Mouse (Mus musculus): ENCODE measurements at regions not wholly inside any gene's neighbourhood (a gene's known extent, or its start where the extent isn't known, plus 50 kb on each side); places are given as distances from the start of the nearest gene placed in this dataset.
A peak's percentile ranks its signal among the peaks of the same experiment; 100 is the strongest.

- 0 out of 2 replicates have a peak overlapping the region, but pooled peaks have one; percentile 1 for H3K9ac ChIP-seq
- H3K9me3 ChIP-seq (replicated peaks), result no peaks in the 10 kb centered on the region
- peaks cover 23% of the 10 kb centered on the region for H3K4me1 ChIP-seq
- peaks cover 14% of the 10 kb centered on the region for H3K27me3 ChIP-seq
- no peaks in the 10 kb centered on the region for H3K36me3 ChIP-seq
- H3K4me3 ChIP-seq, result peak overlapping the region; percentile 31
- WGBS, result 14% methylated on average over 9 of the region's 9 CpGs
- peak overlapping the region; percentile 66 for H3K4me2 ChIP-seq (replicated peaks)
- no peak overlapping the region for H3K27ac ChIP-seq
- ATAC-seq (ENCODE audit: low FRiP score), result no peak
Measured at GRCm38 (mm10) chr10:117571891-117572573, 57.3 kb upstream of the Cpm start.

- ATAC-seq (ENCODE audit: low FRiP score), result no peak; the same call in 1 of the 2 replicates
- Histone ChIP-seq H3K4me1 (peaks cover 23% of the 10 kb centered on the region), H3K9ac (0 out of 2 replicates have a peak overlapping the region, but pooled peaks have one; percentile 1), H3K4me2 (replicated peaks) (peak overlapping the region; percentile 66), H3K36me3 (no peaks in the 10 kb centered on the region), H3K4me3 (peak overlapping the region; percentile 31), H3K9me3 (replicated peaks) (no peaks in the 10 kb centered on the region), H3K27ac (no peak overlapping the region), H3K27me3 (peaks cover 14% of the 10 kb centered on the region)
- under 1% methylated on average over 27 of the region's 27 CpGs for WGBS
Measured at GRCm38 (mm10) chr10:117570971-117571861, 58.1 kb upstream of the Cpm start.

GRCm38 (mm10) chr10:117570091-117570970 is 59.0 kb upstream of the Cpm start:
- no peak overlapping the region for H3K9ac ChIP-seq
- WGBS, result 60% methylated on average over 8 of the region's 8 CpGs

GRCm38 (mm10) chr10:117569301-117570079 is 59.8 kb upstream of the Cpm start:
- no peak overlapping the region for H3K4me3 ChIP-seq
- WGBS, result 79% methylated on average over 11 of the region's 11 CpGs
- H3K4me1 ChIP-seq, result peaks cover 21% of the 10 kb centered on the region
- H3K4me2 ChIP-seq (replicated peaks), result no peak overlapping the region
- no peaks in the 10 kb centered on the region for H3K36me3 ChIP-seq
- H3K9me3 ChIP-seq (replicated peaks), result no peaks in the 10 kb centered on the region
- ATAC-seq (ENCODE audit: low FRiP score), result no peak
- no peak overlapping the region for H3K9ac ChIP-seq
- no peak overlapping the region for H3K27ac ChIP-seq
- H3K27me3 ChIP-seq, result peaks cover 14% of the 10 kb centered on the region

More at GRCm38 (mm10) chr10:117570091-117570970, 59.0 kb upstream of the Cpm start:
- Histone ChIP-seq H3K27me3 (peaks cover 14% of the 10 kb centered on the region), H3K36me3 (no peaks in the 10 kb centered on the region), H3K4me1 (peaks cover 21% of the 10 kb centered on the region), H3K4me3 (peak overlapping the region; percentile 31; the same call in 1 of the 2 replicates), H3K4me2 (replicated peaks) (peak overlapping the region; percentile 66), H3K27ac (no peak overlapping the region), H3K9me3 (replicated peaks) (no peaks in the 10 kb centered on the region)
- ATAC-seq (ENCODE audit: low FRiP score), result no peak

GRCm38 (mm10) chr10:117568472-117569300 is 60.6 kb upstream of the Cpm start:
- peaks cover 21% of the 10 kb centered on the region for H3K4me1 ChIP-seq
- no peak overlapping the region for H3K4me3 ChIP-seq
- no peak overlapping the region for H3K9ac ChIP-seq
- ATAC-seq (ENCODE audit: low FRiP score), result no peak
- WGBS, result 93% methylated on average over 13 of the region's 13 CpGs
- no peak overlapping the region for H3K27ac ChIP-seq
- no peak overlapping the region for H3K4me2 ChIP-seq (replicated peaks)
- H3K36me3 ChIP-seq, result no peaks in the 10 kb centered on the region
- H3K27me3 ChIP-seq, result peaks cover 14% of the 10 kb centered on the region
- no peaks in the 10 kb centered on the region for H3K9me3 ChIP-seq (replicated peaks)

- H3K9ac ChIP-seq, result no peak overlapping the region
- peaks cover 20% of the 10 kb centered on the region for H3K4me1 ChIP-seq
- H3K27me3 ChIP-seq, result peaks cover 13% of the 10 kb centered on the region
- 85% methylated on average over 3 of the region's 3 CpGs for WGBS
- H3K4me3 ChIP-seq, result no peak overlapping the region
- no peak for ATAC-seq (ENCODE audit: low FRiP score)
- H3K27ac ChIP-seq, result no peak overlapping the region
- H3K36me3 ChIP-seq, result no peaks in the 10 kb centered on the region
- no peaks in the 10 kb centered on the region for H3K9me3 ChIP-seq (replicated peaks)
- H3K4me2 ChIP-seq (replicated peaks), result no peak overlapping the region
Measured at GRCm38 (mm10) chr10:117568138-117568387, 61.2 kb upstream of the Cpm start.

GRCm38 (mm10) chr10:117567379-117568137 is 61.7 kb upstream of the Cpm start:
- Histone ChIP-seq H3K9ac (no peak overlapping the region), H3K9me3 (replicated peaks) (no peaks in the 10 kb centered on the region), H3K36me3 (no peaks in the 10 kb centered on the region), H3K27ac (no peak overlapping the region), H3K4me2 (replicated peaks) (no peak overlapping the region), H3K27me3 (peaks cover 9% of the 10 kb centered on the region; the same call in 1 of the 2 replicates), H3K4me3 (no peak overlapping the region), H3K4me1 (peaks cover 16% of the 10 kb centered on the region)
- ATAC-seq (ENCODE audit: low FRiP score), result no peak
- WGBS, result 93% methylated on average over 8 of the region's 8 CpGs

- no peaks in the 10 kb centered on the region for H3K36me3 ChIP-seq
- no peak overlapping the region for H3K27ac ChIP-seq
- peaks cover 1% of the 10 kb centered on the region; the same call in 1 of the 2 replicates for H3K27me3 ChIP-seq
- no peak overlapping the region for H3K9ac ChIP-seq
- H3K4me2 ChIP-seq (replicated peaks), result no peak overlapping the region
- no peak for ATAC-seq (ENCODE audit: low FRiP score)
- H3K9me3 ChIP-seq (replicated peaks), result no peaks in the 10 kb centered on the region
- peaks cover 11% of the 10 kb centered on the region for H3K4me1 ChIP-seq
- H3K4me3 ChIP-seq, result no peak overlapping the region
- WGBS, result 92% methylated on average over 8 of the region's 8 CpGs
Measured at GRCm38 (mm10) chr10:117566648-117567378, 62.5 kb upstream of the Cpm start.

- no peak overlapping the region for H3K9ac ChIP-seq
- no peak for ATAC-seq (ENCODE audit: low FRiP score)
- 91% methylated on average over 3 of the region's 3 CpGs for WGBS
Measured at GRCm38 (mm10) chr10:117566204-117566603, 63.1 kb upstream of the Cpm start.

GRCm38 (mm10) chr10:117565529-117566086 is 63.7 kb upstream of the Cpm start:
- H3K27me3 ChIP-seq, result no peaks in the 10 kb centered on the region
- no peak for ATAC-seq (ENCODE audit: low FRiP score)

More at GRCm38 (mm10) chr10:117566204-117566603, 63.1 kb upstream of the Cpm start:
- no peaks in the 10 kb centered on the region for H3K27me3 ChIP-seq
- H3K4me3 ChIP-seq, result no peak overlapping the region
- H3K4me2 ChIP-seq (replicated peaks), result no peak overlapping the region
- H3K36me3 ChIP-seq, result no peaks in the 10 kb centered on the region
- no peak overlapping the region for H3K27ac ChIP-seq
- H3K9me3 ChIP-seq (replicated peaks), result no peaks in the 10 kb centered on the region
- H3K4me1 ChIP-seq, result peaks cover 5% of the 10 kb centered on the region; the same call in 1 of the 2 replicates

More at GRCm38 (mm10) chr10:117565529-117566086, 63.7 kb upstream of the Cpm start:
- H3K36me3 ChIP-seq, result no peaks in the 10 kb centered on the region
- no peaks in the 10 kb centered on the region for H3K9me3 ChIP-seq (replicated peaks)
- no peaks in the 10 kb centered on the region for H3K4me1 ChIP-seq
- H3K4me3 ChIP-seq, result no peak overlapping the region
- no peak overlapping the region for H3K27ac ChIP-seq
- no peak overlapping the region for H3K4me2 ChIP-seq (replicated peaks)
- 93% methylated on average over 4 of the region's 4 CpGs for WGBS
- no peak overlapping the region for H3K9ac ChIP-seq

Measured in hindbrain, embryonic 12.5 days (tissue).